In genomic region chr13:117025226-117026067, GRCm38 (mm10) we compare ENCODE assay signal across 8 mouse cellular contexts. TPM values are rescaled to one million over a fixed set of nuclear protein-coding genes. Genes with fewer than 3 reads are reported as not detected.
DNase-seq lines count a peak whose midpoint lies in the region; ATAC-seq lines count a peak whose summit lies in the region.

TSS of gene Parp8 (minus strand) at chr13:117025537.

- no peaks in the 10 kb centered on the region for H3K27me3 ChIP-seq in forebrain, embryonic 15.5 days
- H3K27me3 ChIP-seq in neural tube, embryonic 14.5 days (ENCODE audit: control insufficient read depth, insufficient read depth, low read length) = peaks cover 4% of the 10 kb centered on the region; the same call in 1 of the 2 replicates

- DNase-seq in ES-CJ7 (ENCODE audit: low read depth, low spot score) = peak; percentile 54
- peak; percentile 49 to 66 for DNase-seq in cerebellum, adult 18-20 months
- DNase-seq in heart, postnatal 10 days = peak; percentile 67 to 69
- peak; percentile 67 to 76 for DNase-seq in kidney, postnatal 4 days
- DNase-seq in lung, adult 18-20 months = peak; percentile 50 to 61
- peak; percentile 27 for DNase-seq in testis, postnatal 14 days (ENCODE audit: low spot score)

- H3K27ac ChIP-seq in forebrain, embryonic 15.5 days (replicated peaks) = peak within 1 kb of the TSS; percentile 89
- peak within 1 kb of the TSS; percentile 92 for H3K27ac ChIP-seq in neural tube, embryonic 14.5 days (ENCODE audit: low read depth, low read length)

- peaks cover 16% of the 10 kb centered on the region for H3K4me1 ChIP-seq in forebrain, embryonic 15.5 days
- H3K4me1 ChIP-seq in neural tube, embryonic 14.5 days (ENCODE audit: control insufficient read depth, insufficient read depth, low read length) = peaks cover 16% of the 10 kb centered on the region

- intact Hi-C loops in heart, postnatal 10 days (cut with DNase I) = no loop called here

- under 1% methylated on average over 56 of the region's 67 CpGs for WGBS in forebrain, embryonic 15.5 days
- WGBS in neural tube, embryonic 14.5 days = under 1% methylated on average over 44 of the region's 67 CpGs

- H3K4me2 ChIP-seq in forebrain, embryonic 15.5 days (replicated peaks) = peak within 1 kb of the TSS; percentile 71
- H3K4me2 ChIP-seq in neural tube, embryonic 14.5 days (ENCODE audit: low read depth, low read length) = peak within 1 kb of the TSS; percentile 46

- peak within 1 kb of the TSS; percentile 82 for H3K9ac ChIP-seq in forebrain, embryonic 15.5 days (replicated peaks)
- H3K9ac ChIP-seq in neural tube, embryonic 14.5 days (replicated peaks; ENCODE audit: low read depth, low read length) = peak within 1 kb of the TSS; percentile 94

- ATAC-seq in forebrain, embryonic 15.5 days (replicated peaks) = peak; percentile 77
- peak; percentile 80 for ATAC-seq in neural tube, embryonic 14.5 days (ENCODE audit: low read depth)

- no peaks in the 10 kb centered on the region for H3K9me3 ChIP-seq in forebrain, embryonic 15.5 days
- no peaks in the 10 kb centered on the region for H3K9me3 ChIP-seq in neural tube, embryonic 14.5 days (ENCODE audit: control insufficient read depth, low read length)

- no peaks in the 10 kb centered on the region for H3K36me3 ChIP-seq in forebrain, embryonic 15.5 days
- no peaks in the 10 kb centered on the region for H3K36me3 ChIP-seq in neural tube, embryonic 14.5 days (ENCODE audit: control insufficient read depth, insufficient read depth, low read length)

- H3K4me3 ChIP-seq in forebrain, embryonic 15.5 days = peak within 1 kb of the TSS; percentile 76
- H3K4me3 ChIP-seq in neural tube, embryonic 14.5 days (ENCODE audit: low read depth, low read length) = peak within 1 kb of the TSS; percentile 95

RNA-seq across cellular contexts. Expression of gene Parp8, which starts in this region (rescaled TPM):
- 18.0 and 19.4 TPM in 2 replicates for polyA plus RNA-seq in forebrain, embryonic 15.5 days (2015; fragmentation: Nextera tagmentation; extraction: Ambion mirVana)
- total RNA-seq in heart, postnatal 10 days (2021) = 10 to 100 TPM; 11.2 to 14.8 TPM
- 44.9 and 50.6 TPM in 2 replicates for polyA plus RNA-seq in neural tube, embryonic 14.5 days (2014; fragmentation: Nextera tagmentation; extraction: Ambion mirVana)

Comparison
In these comparisons a context has a peak if more than half of its experiments do, and no peak if none do; other contexts are left out.
1. Peak in every context shown above with its lines: DNase-seq, ATAC-seq, H3K4me3 ChIP-seq and H3K27ac ChIP-seq.